ENCODE assay signal across 26 mouse cellular contexts in the genomic region with DNA sequence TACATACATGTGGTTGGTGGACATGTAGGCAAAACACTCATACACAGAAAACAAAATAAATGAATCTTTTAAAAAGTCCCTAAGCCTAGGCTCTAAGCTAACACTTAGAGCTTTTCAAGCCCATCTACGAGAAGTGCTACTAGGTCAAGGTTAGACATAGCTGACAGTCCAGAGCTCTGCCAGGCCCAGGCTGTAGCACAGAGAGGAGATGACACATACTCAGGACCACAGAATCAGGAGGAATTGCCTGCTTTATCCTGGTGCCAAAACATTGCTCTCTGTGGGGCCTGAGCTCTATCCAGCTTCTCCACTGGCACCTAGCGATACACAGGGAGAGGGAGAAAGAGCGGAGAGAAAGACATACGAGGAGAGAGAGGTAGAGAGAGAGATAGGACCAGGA. TPM values are rescaled to one million over a fixed set of nuclear protein-coding genes. Genes with fewer than 3 reads are reported as not detected.
"Had no signal": no experiment of that assay in that cellular context is flagged by ENCODE, and none has a peak within 500 bp of the region (broad histone marks: within the 10 kb centered on the region; RNA-seq: fewer than 3 reads in every experiment).

No protein-coding gene starts in this region.

- H3K4me3 ChIP-seq: limb, embryonic 12.5 days; limb, embryonic 15.5 days; midbrain, embryonic 13.5 days had no signal

- H3K36me3 ChIP-seq: limb, embryonic 12.5 days; limb, embryonic 15.5 days; midbrain, embryonic 13.5 days had no signal

- H3K9ac ChIP-seq: limb, embryonic 12.5 days; limb, embryonic 15.5 days; liver, embryonic 14.5 days; liver, postnatal 0 days; lung, embryonic 14.5 days; midbrain, embryonic 13.5 days had no signal

- H3K4me1 ChIP-seq: limb, embryonic 12.5 days; limb, embryonic 15.5 days; midbrain, embryonic 13.5 days had no signal

- H3K27ac ChIP-seq: limb, embryonic 12.5 days; limb, embryonic 15.5 days; liver, embryonic 14.5 days; macrophage; midbrain, embryonic 13.5 days had no signal

- DNase-seq: kidney, adult 18-20 months; kidney, adult 9 months; kidney, postnatal 14 days; kidney, postnatal 4 days; left cerebral cortex, postnatal 4 days; liver, postnatal 0 days; lung, embryonic 14.5 days; thymus, postnatal 25 days had no signal

- H3K9me3 ChIP-seq: limb, embryonic 12.5 days; limb, embryonic 15.5 days; midbrain, embryonic 13.5 days had no signal

- ATAC-seq: liver, postnatal 0 days; lung, postnatal 0 days; midbrain, embryonic 13.5 days had no signal

- H3K4me2 ChIP-seq: limb, embryonic 12.5 days; limb, embryonic 15.5 days; liver, embryonic 11.5 days; lung, embryonic 14.5 days; midbrain, embryonic 13.5 days had no signal

- H3K27me3 ChIP-seq: limb, embryonic 12.5 days; limb, embryonic 15.5 days; midbrain, embryonic 13.5 days had no signal

RNA-seq across cellular contexts. Expression of a gene that starts 2.5 kb away (rescaled TPM):
- total RNA-seq: megakaryocyte, adult 5-6 weeks had no signal
- polyA plus RNA-seq: kidney, embryonic 16.5 days; limb, embryonic 12.5 days; liver, embryonic 11.5 days; macrophage; neural tube, embryonic 11.5 days; neural tube, embryonic 14.5 days; small intestine, adult 2 months; spleen, adult 2 months had no signal

RNA-seq across cellular contexts. Expression of a gene that starts 30.5 kb away (rescaled TPM):
- total RNA-seq: layer of hippocampus, adult 18-20 months; layer of hippocampus, postnatal 14 days; left cerebral cortex, adult 8-10 months; left cerebral cortex, postnatal 14 days; megakaryocyte, adult 5-6 weeks had no signal
- polyA plus RNA-seq: limb, embryonic 12.5 days; liver, embryonic 11.5 days; liver, embryonic 14.5 days; liver, postnatal 0 days; macrophage; midbrain, embryonic 13.5 days; neural tube, embryonic 11.5 days; small intestine, adult 2 months had no signal

RNA-seq across cellular contexts. Expression of a gene that starts 30.7 kb away (rescaled TPM):
- total RNA-seq: layer of hippocampus, adult 18-20 months; layer of hippocampus, postnatal 14 days; left cerebral cortex, adult 8-10 months; left cerebral cortex, postnatal 14 days; left cerebral cortex, postnatal 4 days; megakaryocyte, adult 5-6 weeks; midbrain, postnatal 0 days had no signal
- polyA plus RNA-seq: kidney, embryonic 16.5 days; limb, embryonic 12.5 days; limb, embryonic 15.5 days; liver, embryonic 11.5 days; liver, embryonic 14.5 days; liver, postnatal 0 days; lung, embryonic 14.5 days; lung, postnatal 0 days; macrophage; midbrain, embryonic 13.5 days; midbrain, postnatal 0 days; neural tube, embryonic 11.5 days; neural tube, embryonic 14.5 days; small intestine, adult 2 months; spleen, adult 2 months had no signal

RNA-seq across cellular contexts. Expression of a gene that starts 50.4 kb away (rescaled TPM):
- total RNA-seq: layer of hippocampus, adult 18-20 months; layer of hippocampus, postnatal 14 days; left cerebral cortex, adult 8-10 months; left cerebral cortex, postnatal 14 days; left cerebral cortex, postnatal 4 days; megakaryocyte, adult 5-6 weeks had no signal
- polyA plus RNA-seq: limb, embryonic 12.5 days; limb, embryonic 15.5 days; liver, embryonic 11.5 days; liver, postnatal 0 days; lung, embryonic 14.5 days; macrophage; midbrain, embryonic 13.5 days; neural tube, embryonic 11.5 days; neural tube, embryonic 14.5 days; small intestine, adult 2 months; spleen, adult 2 months had no signal
